Mouse (Mus musculus): ENCODE data around the gene Tor1b. TPM values are rescaled to one million over a fixed set of nuclear protein-coding genes. Genes with fewer than 3 reads are reported as not detected.

Gene Tor1b
- total and polyA plus RNA-seq, 3 experiments: 23.1 to 31.1 (median 25.3) TPM

- H3K9ac ChIP-seq (ENCODE audit: insufficient read depth, low read depth): no peak overlapping the region
Measured at GRCm38 (mm10) chr2:30938574-30938991, 14.2 kb upstream of the Tor1b start.

GRCm38 (mm10) chr2:30941586-30941985 lies 11.2 kb upstream of the Tor1b start:
- H3K27ac ChIP-seq (ENCODE audit: insufficient read depth, low read depth): no peak overlapping the region
- no peak overlapping the region for H3K9ac ChIP-seq (ENCODE audit: insufficient read depth, low read depth)
- dilution Hi-C loops (cut with MboI; ENCODE audit: extremely low pct_ligation_motif_present, extremely low pct_unique_long_range_greater_than_20kb, low sequenced_read_pairs) (no loop called here), in situ Hi-C loops (cut with MboI; ENCODE audit: low pct_ligation_motif_present, low pct_unique_long_range_greater_than_20kb, low sequenced_read_pairs) (no loop called here)
- no peak overlapping the region for H3K4me3 ChIP-seq (replicated peaks in 1 of 3; ENCODE audit: low read depth in 2 of 3, low read length in 2 of 3, poor library complexity in 1 of 3)
- H3K27me3 ChIP-seq (replicated peaks): peaks cover 22% of the 10 kb centered on the region
- no peak overlapping the region for H3K4me2 ChIP-seq (ENCODE audit: insufficient read depth, low read depth, poor library complexity, severe bottlenecking)
- H3K4me1 ChIP-seq (ENCODE audit: control insufficient read depth in 1 of 2, insufficient read depth in 2 of 2): peaks cover 2 to 11% of the 10 kb centered on the region in 2 experiments; a peak in 3 of 4 replicates
- H3K79me2 ChIP-seq (replicated peaks; ENCODE audit: control insufficient read depth, extremely low read depth, insufficient read depth, poor library complexity, severe bottlenecking): no peaks in the 10 kb centered on the region
- no peaks in the 10 kb centered on the region for H3K9me3 ChIP-seq (replicated peaks; ENCODE audit: low read length)
- H3K36me3 ChIP-seq (replicated peaks in 1 of 2; ENCODE audit: control insufficient read depth in 1 of 2, insufficient read depth in 1 of 2, low read length in 1 of 2): no peaks in the 10 kb centered on the region
- TF ChIP-seq ZMIZ1 (IDR thresholded peaks at IDR 0.05; ENCODE audit: low read depth, low read length): no peak
- TF ChIP-seq POLR2A (IDR thresholded peaks at IDR 0.05; ENCODE audit: low read depth, low read length): no peak
- TF ChIP-seq RAD21 (IDR thresholded peaks at IDR 0.05; ENCODE audit: low read depth, low read length): no peak
- no peak for TF ChIP-seq BHLHE40 (IDR thresholded peaks at IDR 0.05; ENCODE audit: low read depth, low read length)
- TF ChIP-seq E2F4 (IDR thresholded peaks at IDR 0.05; ENCODE audit: insufficient replicate concordance, low read depth, low read length): no peak
- no peak for TF ChIP-seq MAX (IDR thresholded peaks at IDR 0.05; ENCODE audit: low read length)
- TF ChIP-seq GABPA (IDR thresholded peaks at IDR 0.05; ENCODE audit: insufficient replicate concordance, low read depth, low read length): no peak
- TF ChIP-seq CTCF (conservative IDR thresholded peaks at IDR 0.05 in 1 of 2, IDR thresholded peaks at IDR 0.05 in 1 of 2; ENCODE audit: low read depth in 2 of 2, low read length in 2 of 2): no peak
- no peak for TF ChIP-seq JUND (conservative IDR thresholded peaks at IDR 0.05; ENCODE audit: low read depth, low read length)
- no peak for TF ChIP-seq CHD2 (IDR thresholded peaks at IDR 0.05; ENCODE audit: low read length)
- TF ChIP-seq PAX5 (IDR thresholded peaks at IDR 0.05; ENCODE audit: low read length): no peak
- no peak for TF ChIP-seq MEF2A (IDR thresholded peaks at IDR 0.05; ENCODE audit: borderline replicate concordance, low read depth, low read length)
- TF ChIP-seq CHD1 (IDR thresholded peaks at IDR 0.05; ENCODE audit: low read depth, low read length): no peak
- TF ChIP-seq EP300 (IDR thresholded peaks at IDR 0.05; ENCODE audit: low read length): no peak
- TF ChIP-seq HCFC1 (IDR thresholded peaks at IDR 0.05; ENCODE audit: low read depth, low read length): no peak
- TF ChIP-seq RCOR1 (conservative IDR thresholded peaks at IDR 0.05; ENCODE audit: low read depth, low read length): no peak
- DNase-seq (ENCODE audit: extremely low read depth): no peak

More at GRCm38 (mm10) chr2:30938574-30938991, 14.2 kb upstream of the Tor1b start:
- Histone ChIP-seq H3K36me3 (replicated peaks in 1 of 2; ENCODE audit: control insufficient read depth in 1 of 2, insufficient read depth in 1 of 2, low read length in 1 of 2) (no peaks in the 10 kb centered on the region), H3K79me2 (replicated peaks; ENCODE audit: control insufficient read depth, extremely low read depth, insufficient read depth, poor library complexity, severe bottlenecking) (no peaks in the 10 kb centered on the region), H3K4me2 (ENCODE audit: insufficient read depth, low read depth, poor library complexity, severe bottlenecking) (no peak overlapping the region), H3K27me3 (replicated peaks) (peaks cover 2% of the 10 kb centered on the region), H3K4me1 (ENCODE audit: control insufficient read depth in 1 of 2, insufficient read depth in 2 of 2) (peaks cover 2 to 11% of the 10 kb centered on the region in 2 experiments; a peak in 3 of 4 replicates), H3K27ac (ENCODE audit: insufficient read depth, low read depth) (no peak overlapping the region), H3K9me3 (replicated peaks; ENCODE audit: low read length) (no peaks in the 10 kb centered on the region), H3K4me3 (replicated peaks in 1 of 3; ENCODE audit: low read depth in 2 of 3, low read length in 2 of 3, poor library complexity in 1 of 3) (peak overlapping the region in 1 of 3 experiments; percentile 25)
- TF ChIP-seq HCFC1 (IDR thresholded peaks at IDR 0.05; ENCODE audit: low read depth, low read length) (no peak), ZKSCAN1 (IDR thresholded peaks at IDR 0.05; ENCODE audit: borderline replicate concordance, low read depth, low read length) (no peak), CTCF (conservative IDR thresholded peaks at IDR 0.05 in 1 of 2, IDR thresholded peaks at IDR 0.05 in 1 of 2; ENCODE audit: low read depth in 2 of 2, low read length in 2 of 2) (no peak), MAX (IDR thresholded peaks at IDR 0.05; ENCODE audit: low read length) (no peak), USF2 (conservative IDR thresholded peaks at IDR 0.05; ENCODE audit: low read depth, low read length) (no peak), ZNF384 (IDR thresholded peaks at IDR 0.05; ENCODE audit: low read depth, low read length) (no peak), ZMIZ1 (IDR thresholded peaks at IDR 0.05; ENCODE audit: low read depth, low read length) (no peak), E2F4 (IDR thresholded peaks at IDR 0.05; ENCODE audit: insufficient replicate concordance, low read depth, low read length) (no peak), CHD2 (IDR thresholded peaks at IDR 0.05; ENCODE audit: low read length) (no peak), MXI1 (IDR thresholded peaks at IDR 0.05; ENCODE audit: low read depth, low read length) (no peak), MAFK (IDR thresholded peaks at IDR 0.05; ENCODE audit: insufficient replicate concordance, low read length) (no peak), PAX5 (IDR thresholded peaks at IDR 0.05; ENCODE audit: low read length) (no peak), ELF1 (IDR thresholded peaks at IDR 0.05; ENCODE audit: low read depth, low read length) (no peak), BHLHE40 (IDR thresholded peaks at IDR 0.05; ENCODE audit: low read depth, low read length) (no peak), GABPA (IDR thresholded peaks at IDR 0.05; ENCODE audit: insufficient replicate concordance, low read depth, low read length) (no peak)
- in situ Hi-C loops (cut with MboI; ENCODE audit: low pct_ligation_motif_present, low pct_unique_long_range_greater_than_20kb, low sequenced_read_pairs) (loop anchor here (10.0 kb wide), 1 partner anchor 504 kb away; no protein-coding TSS in a partner anchor), dilution Hi-C loops (cut with MboI; ENCODE audit: extremely low pct_ligation_motif_present, extremely low pct_unique_long_range_greater_than_20kb, low sequenced_read_pairs) (no loop called here)
- no peak for DNase-seq (ENCODE audit: extremely low read depth)
